Comparison of ENCODE assay signal across 26 mouse cellular contexts in the genomic region with DNA sequence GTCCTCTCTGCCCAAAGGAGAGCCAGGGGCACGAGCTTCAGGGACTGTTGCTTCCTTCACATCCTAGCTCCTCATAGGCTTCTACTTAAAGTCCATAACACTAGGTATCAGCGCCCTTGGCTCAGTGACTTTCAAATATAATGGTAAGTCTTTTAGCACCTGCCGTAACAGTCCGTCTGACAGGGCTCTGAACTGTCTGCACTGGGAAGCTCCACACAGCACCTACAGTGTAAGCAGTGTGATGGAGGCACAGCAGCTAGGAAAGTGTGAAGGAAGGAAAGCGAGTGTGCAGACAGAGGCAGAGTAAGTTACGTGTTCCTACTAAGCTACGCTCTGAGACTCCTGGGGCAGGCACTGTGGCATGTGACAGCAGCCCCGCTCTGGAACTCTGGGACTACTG. TPM values are rescaled to one million over a fixed set of nuclear protein-coding genes. Genes with fewer than 3 reads are reported as not detected.
"Had no signal": no experiment of that assay in that cellular context is flagged by ENCODE, and none has a peak within 500 bp of the region (broad histone marks: within the 10 kb centered on the region; RNA-seq: fewer than 3 reads in every experiment).

No protein-coding gene starts in this region.

- H3K4me3 ChIP-seq: gastrocnemius, adult 2 months; heart, adult 2 months; heart, embryonic 13.5 days; heart, embryonic 15.5 days; hindbrain, embryonic 10.5 days; hindbrain, embryonic 12.5 days; intestine, embryonic 15.5 days; layer of hippocampus, adult 2 months; left cerebral cortex, adult 2 months; limb, embryonic 10.5 days; limb, embryonic 12.5 days had no signal

- H3K4me2 ChIP-seq: heart, embryonic 13.5 days; heart, embryonic 15.5 days; hindbrain, embryonic 12.5 days; hindbrain, embryonic 14.5 days; intestine, embryonic 15.5 days; limb, embryonic 12.5 days; liver, embryonic 11.5 days had no signal

- ATAC-seq: hindbrain, embryonic 16.5 days; inflammation-experienced regulatory T-cells, adult 6 months; intestine, embryonic 15.5 days; intestine, postnatal 0 days had no signal

- H3K9ac ChIP-seq: heart, embryonic 13.5 days; heart, embryonic 15.5 days; hindbrain, embryonic 12.5 days; hindbrain, embryonic 14.5 days; intestine, embryonic 15.5 days; limb, embryonic 12.5 days had no signal

- H3K36me3 ChIP-seq: heart, embryonic 15.5 days; intestine, embryonic 15.5 days; limb, embryonic 10.5 days had no signal

- H3K4me1 ChIP-seq: hindbrain, embryonic 10.5 days; intestine, embryonic 15.5 days; limb, embryonic 10.5 days had no signal

- DNase-seq: gastrocnemius, adult 2 months; gastrocnemius, postnatal 10 days; gastrocnemius, postnatal 25 days; heart, adult 2 months; heart, postnatal 14 days; heart, postnatal 4 days; kidney, adult 18-20 months; kidney, adult 8-10 months; kidney, postnatal 10 days; kidney, postnatal 25 days; kidney, postnatal 4 days; liver had no signal

- H3K27ac ChIP-seq: gastrocnemius, adult 2 months; heart, adult 2 months; heart, embryonic 13.5 days; heart, embryonic 15.5 days; hindbrain, embryonic 10.5 days; hindbrain, embryonic 12.5 days; hindbrain, embryonic 14.5 days; intestine, embryonic 15.5 days; layer of hippocampus, adult 2 months; left cerebral cortex, adult 2 months; limb, embryonic 10.5 days; limb, embryonic 12.5 days had no signal

- H3K9me3 ChIP-seq: heart, embryonic 13.5 days; heart, embryonic 15.5 days; hindbrain, embryonic 10.5 days; hindbrain, embryonic 12.5 days; intestine, embryonic 15.5 days; limb, embryonic 10.5 days; limb, embryonic 12.5 days had no signal

RNA-seq across cellular contexts. Expression of gene Gng4, which starts 6.2 kb away (rescaled TPM):
- polyA plus RNA-seq: inflammation-experienced regulatory T-cells, adult 6 months; liver, embryonic 11.5 days had no signal
